Mouse (Mus musculus) stomach, postnatal 0 days (tissue): ENCODE results near the gene Klf5.

Source experiments
- CTCF ChIP-seq: IDR thresholded peaks from 2 replicates; pipeline ENCODE4 v1.5.1; 2016; ENCODE audit warnings: antibody characterized with exemption, low read depth, mild to moderate bottlenecking, moderate library complexity
- EP300 ChIP-seq: optimal IDR thresholded peaks from 2 replicates; pipeline ENCODE3; 2016; ENCODE audit warnings: antibody characterized with exemption

DNA sequence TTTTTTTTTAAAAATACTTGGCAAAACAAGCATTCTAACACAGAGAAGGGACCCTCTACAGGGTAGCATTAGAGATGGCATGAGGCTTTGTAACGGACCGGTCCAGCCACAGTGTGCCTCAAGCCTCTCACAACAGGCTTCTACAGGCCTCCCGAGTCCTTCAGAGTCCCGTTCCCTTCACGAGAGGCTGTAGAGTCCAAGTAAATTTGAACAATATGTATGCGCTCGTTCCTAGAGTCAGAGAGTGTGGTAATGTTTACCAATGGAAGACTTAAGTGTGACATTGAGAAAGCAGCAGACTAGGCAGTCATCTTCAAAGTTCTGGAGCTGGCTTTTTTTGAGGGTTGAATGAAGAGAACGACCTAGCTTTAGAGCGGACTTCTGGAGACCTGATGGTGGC, 11.1 kb downstream of the Klf5 start:
- no peak for TF ChIP-seq CTCF
- TF ChIP-seq EP300: no peak
